Mouse (Mus musculus) limb, embryonic 12.5 days (tissue): ENCODE measurements around the gene Usp6nl. TPM values are rescaled to one million over a fixed set of nuclear protein-coding genes. Genes with fewer than 3 reads are reported as not detected.

ENCODE experiments used
- ATAC-seq: fragments of 200-750 bp; cut with Nextera tagmentation; 2 replicates; pipeline ENCODE4 v1.8.0; 2017; ENCODE audit warnings: low read depth, moderate TSS enrichment; ENCODE audit not compliant: insufficient number of reproducible peaks, insufficient read depth, low FRiP score, low TSS enrichment
- H3K27ac ChIP-seq: fragments of 300-500 bp; sonication (generic); 2 replicates; pipeline ENCODE4 v1.5.1; 2016; ENCODE audit warnings: mild to moderate bottlenecking, moderate library complexity
- H3K27me3 ChIP-seq: fragments of 300-500 bp; sonication (generic); 2 replicates; pipeline ENCODE4 v1.6.1; 2016; ENCODE audit warnings: mild to moderate bottlenecking, moderate library complexity
- H3K36me3 ChIP-seq: fragments of 300-500 bp; sonication (generic); 2 replicates; pipeline ENCODE4 v1.6.1; 2016; ENCODE audit warnings: mild to moderate bottlenecking, moderate library complexity
- H3K4me1 ChIP-seq: fragments of 300-500 bp; sonication (generic); replicated peaks from 2 replicates; pipeline ENCODE4 v1.6.1; 2016
- H3K4me2 ChIP-seq: fragments of 300-500 bp; sonication (generic); 2 replicates; pipeline ENCODE4 v1.6.1; 2016; ENCODE audit warnings: mild to moderate bottlenecking, moderate library complexity
- H3K4me3 ChIP-seq: fragments of 300-500 bp; sonication (generic); replicated peaks from 2 replicates; pipeline ENCODE4 v1.5.1; 2016; ENCODE audit warnings: mild to moderate bottlenecking
- H3K9ac ChIP-seq: fragments of 300-500 bp; sonication (generic); replicated peaks from 2 replicates; pipeline ENCODE4 v1.6.1; 2016; ENCODE audit warnings: mild to moderate bottlenecking, moderate library complexity
- H3K9me3 ChIP-seq: fragments of 300-500 bp; sonication (generic); 2 replicates; pipeline ENCODE4 v1.6.1; 2016; ENCODE audit warnings: mild to moderate bottlenecking, moderate library complexity
- WGBS: fragments of 180-500 bp; shearing (Covaris S2); methylation state at CpG from one replicate; pipeline ENCODE4 v1.1.7; 2016; 5-methylcytosine and 5-hydroxymethylcytosine counted together
- polyA plus RNA-seq: library from polyadenylated mRNA; unstranded; fragments of >200 nt; fragmentation: Nextera tagmentation; extraction: Ambion mirVana; gene quantifications from 2 replicates; pipeline ENCODE4 v1.2.1, GENCODE M21; 2016

Gene Usp6nl
- polyA plus RNA-seq, 1 experiment from 2014 or later: 16.1 TPM

DNA sequence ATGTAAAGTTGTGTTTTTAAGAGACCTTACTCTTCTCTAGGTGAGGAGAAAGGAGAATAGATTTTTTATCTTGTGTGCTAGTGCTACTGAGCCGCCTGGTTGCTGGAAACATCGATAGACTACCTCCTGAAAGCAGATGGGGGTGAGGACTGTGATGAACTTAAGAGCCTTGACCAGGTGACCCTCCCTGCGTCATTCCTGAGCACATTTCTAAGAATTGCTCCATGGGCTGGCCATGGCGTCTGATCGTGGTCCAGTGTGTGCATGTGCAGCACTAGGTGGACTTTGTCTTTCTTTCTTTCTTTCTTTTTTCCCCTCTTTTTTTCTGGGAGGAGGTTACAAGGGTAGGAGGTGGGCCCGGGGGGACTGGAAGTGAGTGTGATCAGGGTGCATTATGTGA lies 11.5 kb downstream of the Usp6nl start:
- no peaks in the 10 kb centered on the region for H3K27me3 ChIP-seq
- no peak for ATAC-seq
- H3K4me3 ChIP-seq: no peak overlapping the region
- no peak overlapping the region for H3K9ac ChIP-seq
- H3K4me1 ChIP-seq: peaks cover 28% of the 10 kb centered on the region
- no peak overlapping the region for H3K27ac ChIP-seq
- no peaks in the 10 kb centered on the region for H3K9me3 ChIP-seq
- H3K4me2 ChIP-seq: no peak overlapping the region
- 86% methylated on average over 6 of the region's 6 CpGs for whole genome bisulfite sequencing
- H3K36me3 ChIP-seq: 0 out of 2 replicates have a peak, but pooled peaks cover 7% of the 10 kb centered on the region

- Histone ChIP-seq H3K27me3 (no peaks in the 10 kb centered on the region), H3K4me1 (peaks cover 30% of the 10 kb centered on the region), H3K9me3 (no peaks in the 10 kb centered on the region), H3K27ac (no peak overlapping the region), H3K4me2 (no peak overlapping the region), H3K4me3 (no peak overlapping the region), H3K36me3 (0 out of 2 replicates have a peak, but pooled peaks cover 7% of the 10 kb centered on the region), H3K9ac (no peak overlapping the region)
- 88% methylated on average over 14 of the region's 14 CpGs for WGBS
- ATAC-seq: no peak
Observed at GRCm38 (mm10) chr2:6335032-6335735, 12.7 kb downstream of the Usp6nl start.

DNA sequence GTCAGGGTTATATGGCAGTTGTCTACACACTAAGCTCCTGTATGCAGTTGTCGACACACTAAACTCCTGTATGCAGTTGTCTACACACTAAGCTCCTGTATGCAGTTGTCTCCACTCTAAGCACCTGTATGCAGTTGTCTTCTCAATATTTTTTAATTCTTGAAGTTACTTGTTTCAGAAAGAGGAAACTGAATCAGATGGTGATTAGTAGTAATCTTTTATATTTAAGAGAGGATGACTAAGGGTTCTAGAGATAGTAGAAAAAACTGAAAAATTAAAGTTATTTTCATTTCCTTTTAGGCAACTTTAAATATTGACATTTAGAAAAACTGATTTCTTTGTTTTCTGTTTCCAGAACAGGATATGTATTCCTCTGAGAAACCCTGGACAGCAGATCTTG lies 13.5 kb downstream of the Usp6nl start:
- Histone ChIP-seq H3K27ac (no peak overlapping the region), H3K4me1 (peaks cover 32% of the 10 kb centered on the region), H3K4me3 (no peak overlapping the region), H3K36me3 (0 out of 2 replicates have a peak, but pooled peaks cover 7% of the 10 kb centered on the region), H3K4me2 (no peak overlapping the region), H3K9me3 (no peaks in the 10 kb centered on the region), H3K27me3 (no peaks in the 10 kb centered on the region), H3K9ac (no peak overlapping the region)
- 98% methylated on average over 1 of the region's 1 CpGs for WGBS
- ATAC-seq: no peak

DNA sequence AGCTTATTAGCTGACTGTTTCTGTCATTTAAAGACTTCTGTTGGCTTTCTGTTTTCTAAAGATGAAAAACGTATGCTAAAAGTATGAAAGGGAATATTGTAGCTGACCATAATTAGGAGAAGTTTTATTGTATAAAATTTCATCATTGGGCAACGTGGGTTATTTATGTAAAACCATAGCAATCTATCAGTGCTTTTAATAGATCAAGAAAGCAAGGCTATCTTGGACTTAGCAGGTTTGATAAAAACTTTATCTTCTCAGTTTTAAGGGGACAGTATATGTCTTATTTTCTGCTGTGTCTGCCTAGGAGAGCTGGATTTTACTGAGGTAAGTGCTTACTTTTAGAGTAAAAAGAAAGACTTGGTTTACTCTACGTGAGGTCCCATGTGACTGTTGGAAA lies 14.2 kb downstream of the Usp6nl start:
- Histone ChIP-seq H3K4me3 (no peak overlapping the region), H3K36me3 (0 out of 2 replicates have a peak, but pooled peaks cover 7% of the 10 kb centered on the region), H3K27me3 (no peaks in the 10 kb centered on the region), H3K9ac (no peak overlapping the region), H3K27ac (no peak overlapping the region), H3K4me2 (no peak overlapping the region), H3K4me1 (peaks cover 28% of the 10 kb centered on the region), H3K9me3 (no peaks in the 10 kb centered on the region)
- WGBS: 93% methylated on average over 3 of the region's 3 CpGs
- ATAC-seq: no peak

DNA sequence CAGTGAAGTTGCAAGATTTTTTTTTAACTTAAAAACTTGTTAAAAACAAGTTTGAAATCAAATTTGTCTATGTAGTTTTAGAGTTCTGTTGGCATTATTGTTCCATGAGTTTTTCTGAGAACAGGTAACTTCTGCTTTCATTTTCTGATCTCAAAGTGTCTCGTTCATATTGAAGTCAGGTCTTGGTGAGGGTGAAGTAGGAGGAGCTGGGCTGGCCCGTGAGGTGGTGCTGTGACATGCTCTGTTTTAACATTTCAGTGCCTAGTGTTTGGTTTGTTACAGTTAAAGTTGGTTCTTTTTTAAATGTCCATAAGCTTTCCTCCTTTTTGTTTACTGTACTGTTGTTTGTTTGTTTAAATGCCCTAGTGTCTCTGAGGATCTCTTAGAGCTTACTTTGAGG lies 15.0 kb downstream of the Usp6nl start:
- Histone ChIP-seq H3K4me1 (peaks cover 24% of the 10 kb centered on the region), H3K36me3 (0 out of 2 replicates have a peak, but pooled peaks cover 7% of the 10 kb centered on the region), H3K4me3 (no peak overlapping the region), H3K27me3 (no peaks in the 10 kb centered on the region), H3K4me2 (no peak overlapping the region), H3K27ac (no peak overlapping the region), H3K9ac (no peak overlapping the region), H3K9me3 (no peaks in the 10 kb centered on the region)
- WGBS: 82% methylated on average over 2 of the region's 2 CpGs
- no peak for ATAC-seq

GRCm38 (mm10) chr2:6338031-6338629 lies 15.7 kb downstream of the Usp6nl start:
- Histone ChIP-seq H3K36me3 (0 out of 2 replicates have a peak, but pooled peaks cover 7% of the 10 kb centered on the region), H3K9ac (no peak overlapping the region), H3K4me1 (peaks cover 24% of the 10 kb centered on the region), H3K4me2 (no peak overlapping the region), H3K27ac (no peak overlapping the region), H3K4me3 (no peak overlapping the region), H3K9me3 (no peaks in the 10 kb centered on the region), H3K27me3 (no peaks in the 10 kb centered on the region)
- 90% methylated on average over 9 of the region's 9 CpGs for WGBS
- no peak for ATAC-seq

DNA sequence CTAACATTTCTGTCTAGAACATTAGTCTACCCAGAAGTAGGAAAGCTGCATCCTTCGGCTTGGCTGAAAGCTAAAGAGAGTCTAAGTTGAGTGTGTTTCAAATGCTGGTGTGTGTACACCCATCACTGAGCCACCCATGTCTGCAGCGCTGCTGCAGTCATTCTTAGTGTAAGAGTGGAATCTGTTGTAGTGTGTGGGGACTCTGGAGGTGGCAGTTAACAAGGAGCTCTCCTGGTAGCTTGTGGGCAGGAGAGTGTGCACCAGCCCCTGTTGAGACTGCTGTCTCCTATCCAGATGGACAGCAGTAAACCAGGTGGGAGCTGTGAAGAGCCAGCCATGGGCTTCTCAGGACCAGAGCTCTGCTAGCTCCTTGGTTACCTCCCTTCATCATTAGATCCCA lies 18.0 kb downstream of the Usp6nl start:
- 95% methylated on average over 2 of the region's 2 CpGs for WGBS
- ATAC-seq: no peak

GRCm38 (mm10) chr2:6341496-6341895 lies 19.0 kb downstream of the Usp6nl start:
- Histone ChIP-seq H3K36me3 (peaks cover 22% of the 10 kb centered on the region), H3K9ac (no peak overlapping the region), H3K27me3 (no peaks in the 10 kb centered on the region), H3K9me3 (peaks cover 9% of the 10 kb centered on the region), H3K27ac (no peak overlapping the region), H3K4me1 (peaks cover 7% of the 10 kb centered on the region), H3K4me2 (no peak overlapping the region), H3K4me3 (no peak overlapping the region)
- no peak for ATAC-seq
- WGBS: 82% methylated on average over 7 of the region's 7 CpGs

More for the DNA sequence above, 18.0 kb downstream of the Usp6nl start:
- H3K36me3 ChIP-seq: peaks cover 14% of the 10 kb centered on the region; the same call in 1 of the 2 replicates
- peaks cover 7% of the 10 kb centered on the region for H3K4me1 ChIP-seq
- H3K27me3 ChIP-seq: no peaks in the 10 kb centered on the region
- H3K4me2 ChIP-seq: no peak overlapping the region
- H3K4me3 ChIP-seq: no peak overlapping the region
- H3K9ac ChIP-seq: no peak overlapping the region
- H3K27ac ChIP-seq: no peak overlapping the region
- 0 out of 2 replicates have a peak, but pooled peaks cover under 1% of the 10 kb centered on the region for H3K9me3 ChIP-seq

GRCm38 (mm10) chr2:6349256-6350092 lies 27.0 kb downstream of the Usp6nl start:
- no peak overlapping the region for H3K27ac ChIP-seq
- WGBS: 87% methylated on average over 11 of the region's 11 CpGs
- H3K4me1 ChIP-seq: peaks cover 30% of the 10 kb centered on the region
- H3K4me3 ChIP-seq: no peak overlapping the region
- peaks cover 13% of the 10 kb centered on the region for H3K36me3 ChIP-seq
- ATAC-seq: no peak
- peaks cover 9% of the 10 kb centered on the region for H3K9me3 ChIP-seq
- H3K4me2 ChIP-seq: no peak overlapping the region
- no peak overlapping the region for H3K9ac ChIP-seq
- H3K27me3 ChIP-seq: no peaks in the 10 kb centered on the region

- Histone ChIP-seq H3K36me3 (peaks cover 9% of the 10 kb centered on the region), H3K27ac (no peak overlapping the region), H3K27me3 (no peaks in the 10 kb centered on the region), H3K4me3 (no peak overlapping the region), H3K4me2 (no peak overlapping the region), H3K9me3 (peaks cover 9% of the 10 kb centered on the region), H3K9ac (no peak overlapping the region), H3K4me1 (peaks cover 30% of the 10 kb centered on the region)
- no peak for ATAC-seq
- WGBS: 84% methylated on average over 9 of the region's 9 CpGs
Observed at GRCm38 (mm10) chr2:6350164-6350563, 27.7 kb downstream of the Usp6nl start.
